Mouse (Mus musculus) neural tube, embryonic 15.5 days (tissue): ENCODE data around the gene Ildr2. TPM values are rescaled to one million over a fixed set of nuclear protein-coding genes. Genes with fewer than 3 reads are reported as not detected.
A peak's percentile ranks its signal among the peaks of the same experiment; 100 is the strongest.

Experiments
- ATAC-seq: fragments of 200-750 bp; cut with Nextera tagmentation; 2 replicates; pipeline ENCODE4 v1.8.0; 2017; ENCODE audit warnings: mild to moderate bottlenecking, moderate TSS enrichment, moderate library complexity; ENCODE audit not compliant: low FRiP score
- H3K27ac ChIP-seq: fragments of 300-500 bp; sonication (generic); replicated peaks from 2 replicates; pipeline ENCODE4 v1.5.1; 2015; ENCODE audit warnings: mild to moderate bottlenecking, inconsistent platforms
- H3K27me3 ChIP-seq: fragments of 300-500 bp; sonication (generic); replicated peaks from 2 replicates; pipeline ENCODE4 v1.6.1; 2015; ENCODE audit warnings: inconsistent platforms
- H3K36me3 ChIP-seq: fragments of 300-500 bp; sonication (generic); 2 replicates; pipeline ENCODE4 v1.6.1; 2015; ENCODE audit warnings: inconsistent platforms
- H3K4me1 ChIP-seq: fragments of 300-500 bp; sonication (generic); 2 replicates; pipeline ENCODE4 v1.6.1; 2015; ENCODE audit warnings: inconsistent platforms
- H3K4me2 ChIP-seq: fragments of 300-500 bp; sonication (generic); 2 replicates; pipeline ENCODE4 v1.6.1; 2015; ENCODE audit warnings: inconsistent platforms, mild to moderate bottlenecking, moderate library complexity
- H3K4me3 ChIP-seq: fragments of 300-500 bp; sonication (generic); replicated peaks from 2 replicates; pipeline ENCODE4 v1.5.1; 2015; ENCODE audit warnings: mild to moderate bottlenecking, inconsistent platforms
- H3K9ac ChIP-seq: fragments of 300-500 bp; sonication (generic); replicated peaks from 2 replicates; pipeline ENCODE4 v1.6.1; 2015; ENCODE audit warnings: mild to moderate bottlenecking, inconsistent platforms
- H3K9me3 ChIP-seq: fragments of 300-500 bp; sonication (generic); replicated peaks from 2 replicates; pipeline ENCODE4 v1.6.1; 2016; ENCODE audit warnings: inconsistent platforms
- WGBS: fragments of 180-500 bp; shearing (Covaris S2); methylation state at CpG from one replicate; pipeline ENCODE4 v1.1.7; 2015; ENCODE audit warnings: mixed read lengths; 5-methylcytosine and 5-hydroxymethylcytosine counted together
- polyA plus RNA-seq: library from polyadenylated mRNA; unstranded; fragments of >200 nt; fragmentation: Nextera tagmentation; extraction: Ambion mirVana; gene quantifications from 2 replicates; pipeline ENCODE4 v1.2.1, GENCODE M21; 2015

Gene Ildr2
- polyA plus RNA-seq, 1 experiment from 2014 or later = 3.0 TPM

GRCm38 (mm10) chr1:166259526-166259925, 5.6 kb downstream of the Ildr2 start:
- no peak overlapping the region for H3K9ac ChIP-seq

GRCm38 (mm10) chr1:166266001-166266705, 12.2 kb downstream of the Ildr2 start:
- Histone ChIP-seq H3K27me3 (no peaks in the 10 kb centered on the region), H3K36me3 (no peaks in the 10 kb centered on the region), H3K4me2 (no peak overlapping the region), H3K9me3 (no peaks in the 10 kb centered on the region), H3K4me3 (no peak overlapping the region), H3K27ac (no peak overlapping the region), H3K4me1 (no peaks in the 10 kb centered on the region), H3K9ac (no peak overlapping the region)
- WGBS = 89% methylated on average over 7 of the region's 7 CpGs
- no peak for ATAC-seq

More at GRCm38 (mm10) chr1:166259526-166259925, 5.6 kb downstream of the Ildr2 start:
- 0 out of 2 replicates have a peak, but pooled peaks cover 3% of the 10 kb centered on the region for H3K27me3 ChIP-seq
- no peak overlapping the region for H3K4me3 ChIP-seq
- 72% methylated on average over 6 of the region's 6 CpGs for WGBS
- H3K4me2 ChIP-seq = no peak overlapping the region
- no peak overlapping the region for H3K27ac ChIP-seq
- no peaks in the 10 kb centered on the region for H3K36me3 ChIP-seq
- ATAC-seq = no peak
- no peaks in the 10 kb centered on the region for H3K9me3 ChIP-seq
- peaks cover 15% of the 10 kb centered on the region for H3K4me1 ChIP-seq

GRCm38 (mm10) chr1:166266918-166267317, 13.0 kb downstream of the Ildr2 start:
- 95% methylated on average over 9 of the region's 9 CpGs for WGBS
- H3K4me1 ChIP-seq = no peaks in the 10 kb centered on the region

GRCm38 (mm10) chr1:166268218-166268617, 14.3 kb downstream of the Ildr2 start:
- Histone ChIP-seq H3K36me3 (no peaks in the 10 kb centered on the region), H3K27me3 (no peaks in the 10 kb centered on the region), H3K4me2 (no peak overlapping the region), H3K27ac (no peak overlapping the region), H3K9me3 (no peaks in the 10 kb centered on the region), H3K4me3 (no peak overlapping the region), H3K9ac (no peak overlapping the region), H3K4me1 (no peaks in the 10 kb centered on the region)
- WGBS = 92% methylated on average over 5 of the region's 5 CpGs
- no peak for ATAC-seq

More at GRCm38 (mm10) chr1:166266918-166267317, 13.0 kb downstream of the Ildr2 start:
- no peaks in the 10 kb centered on the region for H3K27me3 ChIP-seq
- ATAC-seq = no peak
- H3K4me2 ChIP-seq = no peak overlapping the region
- H3K36me3 ChIP-seq = no peaks in the 10 kb centered on the region
- no peak overlapping the region for H3K27ac ChIP-seq
- no peaks in the 10 kb centered on the region for H3K9me3 ChIP-seq
- no peak overlapping the region for H3K4me3 ChIP-seq
- no peak overlapping the region for H3K9ac ChIP-seq

- 0 out of 2 replicates have a peak overlapping the region, but pooled peaks have one; percentile 0 for H3K27ac ChIP-seq
Measured at GRCm38 (mm10) chr1:166278786-166279185, 24.8 kb downstream of the Ildr2 start.

GRCm38 (mm10) chr1:166279580-166280206, 25.8 kb downstream of the Ildr2 start:
- Histone ChIP-seq H3K4me2 (no peak overlapping the region), H3K9me3 (no peaks in the 10 kb centered on the region), H3K36me3 (no peaks in the 10 kb centered on the region), H3K4me1 (peaks cover 59% of the 10 kb centered on the region), H3K27me3 (no peaks in the 10 kb centered on the region), H3K27ac (peak overlapping the region; percentile 68), H3K9ac (0 out of 2 replicates have a peak overlapping the region, but pooled peaks have one; percentile 14), H3K4me3 (no peak overlapping the region)
- 27% methylated on average over 9 of the region's 9 CpGs for WGBS
- no peak for ATAC-seq

More at GRCm38 (mm10) chr1:166278786-166279185, 24.8 kb downstream of the Ildr2 start:
- WGBS = 40% methylated on average over 2 of the region's 2 CpGs
- H3K36me3 ChIP-seq = no peaks in the 10 kb centered on the region
- ATAC-seq = no peak
- no peak overlapping the region for H3K4me2 ChIP-seq
- H3K9me3 ChIP-seq = no peaks in the 10 kb centered on the region
- H3K27me3 ChIP-seq = no peaks in the 10 kb centered on the region
- H3K9ac ChIP-seq = no peak overlapping the region
- no peak overlapping the region for H3K4me3 ChIP-seq
- peaks cover 53% of the 10 kb centered on the region for H3K4me1 ChIP-seq

- Histone ChIP-seq H3K27ac (peak overlapping the region; percentile 78), H3K4me3 (no peak overlapping the region), H3K27me3 (no peaks in the 10 kb centered on the region), H3K4me2 (0 out of 2 replicates have a peak overlapping the region, but pooled peaks have one; percentile 6), H3K4me1 (peaks cover 62% of the 10 kb centered on the region), H3K9ac (no peak overlapping the region), H3K9me3 (no peaks in the 10 kb centered on the region), H3K36me3 (no peaks in the 10 kb centered on the region)
- 0% methylated on average over 1 of the region's 1 CpGs for WGBS
- ATAC-seq = peak; percentile 80
Measured at GRCm38 (mm10) chr1:166280566-166280965, 26.6 kb downstream of the Ildr2 start.

GRCm38 (mm10) chr1:166281287-166281686, 27.3 kb downstream of the Ildr2 start:
- Histone ChIP-seq H3K27me3 (no peaks in the 10 kb centered on the region), H3K4me3 (no peak overlapping the region), H3K9ac (no peak overlapping the region), H3K36me3 (no peaks in the 10 kb centered on the region), H3K9me3 (no peaks in the 10 kb centered on the region), H3K4me2 (0 out of 2 replicates have a peak overlapping the region, but pooled peaks have one; percentile 6), H3K4me1 (peaks cover 67% of the 10 kb centered on the region), H3K27ac (peak overlapping the region; percentile 78)
- 33% methylated on average over 1 of the region's 1 CpGs for WGBS
- ATAC-seq = no peak

GRCm38 (mm10) chr1:166281836-166282235, 27.9 kb downstream of the Ildr2 start:
- ATAC-seq = no peak
- no peak overlapping the region for H3K4me2 ChIP-seq

GRCm38 (mm10) chr1:166282597-166283210, 28.8 kb downstream of the Ildr2 start:
- ATAC-seq = peak; percentile 80
- Histone ChIP-seq H3K27ac (peak overlapping the region; percentile 65), H3K4me2 (peak overlapping the region; percentile 55), H3K9me3 (no peaks in the 10 kb centered on the region), H3K36me3 (no peaks in the 10 kb centered on the region), H3K9ac (no peak overlapping the region), H3K27me3 (no peaks in the 10 kb centered on the region), H3K4me1 (peaks cover 71% of the 10 kb centered on the region), H3K4me3 (peak overlapping the region; percentile 10; the same call in 1 of the 2 replicates)
- WGBS = 3% methylated on average over 22 of the region's 22 CpGs

More at GRCm38 (mm10) chr1:166281836-166282235, 27.9 kb downstream of the Ildr2 start:
- 23% methylated on average over 3 of the region's 3 CpGs for WGBS
- H3K4me1 ChIP-seq = peaks cover 71% of the 10 kb centered on the region
- no peaks in the 10 kb centered on the region for H3K36me3 ChIP-seq
- no peak overlapping the region for H3K9ac ChIP-seq
- H3K4me3 ChIP-seq = no peak overlapping the region
- no peaks in the 10 kb centered on the region for H3K27me3 ChIP-seq
- H3K9me3 ChIP-seq = no peaks in the 10 kb centered on the region
- H3K27ac ChIP-seq = peak overlapping the region; percentile 54; the same call in 1 of the 2 replicates

GRCm38 (mm10) chr1:166283451-166283850, 29.5 kb downstream of the Ildr2 start:
- H3K4me1 ChIP-seq = peaks cover 66% of the 10 kb centered on the region
- WGBS = 61% methylated on average over 6 of the region's 6 CpGs
- H3K9ac ChIP-seq = no peak overlapping the region
- H3K4me2 ChIP-seq = no peak overlapping the region
- H3K4me3 ChIP-seq = no peak overlapping the region
- H3K27me3 ChIP-seq = no peaks in the 10 kb centered on the region
- H3K9me3 ChIP-seq = no peaks in the 10 kb centered on the region
- no peaks in the 10 kb centered on the region for H3K36me3 ChIP-seq
- ATAC-seq = no peak
- peak overlapping the region; percentile 65 for H3K27ac ChIP-seq
